Mouse (Mus musculus): ENCODE measurements at regions not wholly inside any gene's neighbourhood (a gene's known extent, or its start where the extent isn't known, plus 50 kb on each side); places are given as distances from the start of the nearest gene placed in this dataset.
A peak's percentile ranks its signal among the peaks of the same experiment; 100 is the strongest.
"Not testable (repeated sequence)": the region's sequence is repeated elsewhere in the genome, so short reads cannot be mapped to it uniquely, and the experiment has no call there.

DNA sequence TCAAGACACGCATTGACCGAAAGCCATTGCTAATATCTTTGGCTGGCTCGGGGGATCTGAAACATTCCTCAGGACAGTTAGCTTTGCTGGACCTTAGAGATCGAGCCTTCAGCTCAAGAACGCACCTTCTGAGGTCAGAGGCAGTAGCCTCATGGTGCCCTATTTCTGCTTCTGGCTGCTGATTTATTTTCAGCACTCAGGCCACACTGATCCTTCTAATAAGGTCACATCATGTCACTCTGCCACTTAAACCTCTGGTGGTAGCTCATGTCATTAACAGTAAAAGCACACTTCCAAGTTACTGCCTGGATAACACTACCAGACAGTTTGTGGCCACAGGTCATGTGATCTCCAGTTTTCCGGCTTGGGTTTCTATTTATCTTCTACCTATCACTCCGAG, 325.9 kb upstream of the Tmpo start:
- intact Hi-C loops (cut with DNase I): no loop called here

DNA sequence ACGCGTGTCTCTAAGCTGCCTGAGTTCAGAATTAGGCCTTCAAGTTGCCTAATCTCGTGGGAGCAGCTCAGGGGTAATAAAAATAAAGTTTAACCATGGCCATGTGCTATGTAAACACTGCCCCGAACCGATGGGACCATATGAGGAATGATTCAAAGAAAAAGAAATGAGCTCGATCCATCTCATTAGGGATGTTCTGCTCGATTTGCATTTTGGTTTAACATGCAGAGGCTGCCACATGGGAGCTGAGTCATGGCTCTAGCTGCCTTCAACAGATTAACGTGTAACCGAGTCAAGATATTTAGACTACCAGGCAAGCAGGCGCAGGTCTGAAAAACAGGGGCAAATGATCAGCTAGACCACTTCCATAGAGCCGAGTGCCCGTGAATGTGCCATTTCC, 323.8 kb upstream of the Tmpo start:
- intact Hi-C loops (cut with DNase I): no loop called here
- DNase-seq: no peak

More for the DNA sequence above, 325.9 kb upstream of the Tmpo start:
- peak; percentile 2 to 43 for DNase-seq

- intact Hi-C loops (cut with DNase I): no loop called here
- no peak for DNase-seq
Measured at GRCm38 (mm10) chr10:91498543-91498942, 317.4 kb upstream of the Tmpo start.

DNA sequence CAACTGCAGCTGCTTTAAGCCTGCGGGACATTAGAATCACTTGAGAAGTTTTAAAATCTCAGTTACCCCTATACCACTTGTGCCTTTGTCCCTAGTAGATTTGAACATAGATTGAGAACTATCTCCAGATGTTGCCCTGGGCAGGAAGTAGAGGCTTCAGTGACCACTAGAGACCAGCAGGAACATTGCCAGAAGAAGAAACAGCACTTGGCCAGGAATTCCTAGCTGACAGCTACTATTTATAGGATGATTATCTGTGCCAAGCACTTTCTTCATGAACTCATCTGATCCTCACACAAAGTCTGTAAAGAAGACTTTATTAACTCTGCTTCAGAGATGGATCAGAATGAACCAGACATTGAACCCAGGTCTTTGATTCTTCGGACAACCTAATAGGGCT, 283.6 kb upstream of the Tmpo start:
- intact Hi-C loops (cut with DNase I): no loop called here

DNA sequence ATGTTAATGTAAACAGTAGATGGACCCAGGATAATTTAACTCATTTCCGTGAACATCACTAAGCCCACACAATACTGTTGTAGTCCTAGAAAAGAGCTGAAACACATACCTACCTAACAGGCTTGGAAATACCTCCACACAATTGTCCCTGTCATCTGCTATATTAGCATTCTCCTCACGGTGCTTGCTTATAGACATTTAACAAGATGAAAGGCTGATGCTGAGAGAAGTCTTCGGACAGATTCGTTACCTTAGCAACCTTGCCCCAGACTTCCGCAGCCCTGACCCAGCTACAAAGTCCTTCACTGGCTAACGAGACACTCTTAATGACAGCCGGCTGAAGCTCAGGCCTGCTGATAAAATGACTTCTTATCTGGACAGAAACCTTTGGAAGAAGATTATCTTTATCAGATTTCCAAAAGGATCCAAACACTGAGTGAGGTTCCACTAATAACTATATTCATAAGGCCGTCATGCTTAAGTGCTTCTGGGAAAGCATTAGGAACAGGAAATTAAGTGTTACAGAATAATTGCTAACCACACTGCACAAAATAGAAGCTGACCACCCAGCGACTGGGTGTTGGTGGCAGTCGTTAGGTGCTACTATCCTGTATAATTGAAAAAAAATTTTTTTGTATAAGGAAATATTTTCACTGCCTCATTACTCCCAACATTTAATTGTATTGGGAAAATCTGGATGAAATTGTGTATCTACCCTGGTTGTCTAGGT, 267.0 kb upstream of the Tmpo start:
- intact Hi-C loops (cut with DNase I): no loop called here

More for the DNA sequence above, 283.6 kb upstream of the Tmpo start:
- DNase-seq: peak in 1 of 2 experiments; percentile 20

DNA sequence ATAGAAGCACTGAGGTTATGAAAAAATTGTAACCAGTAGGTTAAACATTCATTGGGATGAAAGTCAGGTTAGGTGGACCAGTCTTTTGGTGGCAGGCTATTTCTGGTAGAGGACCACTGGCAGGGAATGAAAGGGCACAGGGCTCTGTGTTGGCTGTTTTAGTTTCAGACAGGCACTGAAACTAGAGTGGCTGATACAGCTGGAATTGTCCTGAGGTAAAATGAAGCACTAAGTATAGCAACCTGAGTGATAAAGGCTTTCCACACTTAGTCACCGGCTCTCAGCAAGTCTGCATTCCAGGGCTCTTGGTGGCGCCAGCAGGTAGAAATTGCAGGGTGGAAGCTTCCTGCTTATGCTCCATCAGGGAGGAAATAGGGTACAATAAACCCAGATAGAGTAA, 262.2 kb upstream of the Tmpo start:
- intact Hi-C loops (cut with DNase I): no loop called here
- peak; percentile 19 to 37 for DNase-seq

More for the DNA sequence above, 267.0 kb upstream of the Tmpo start:
- DNase-seq: no peak

- DNase-seq: no peak
- intact Hi-C loops (cut with DNase I): no loop called here
Measured at GRCm38 (mm10) chr10:91440051-91440450, 258.9 kb upstream of the Tmpo start.

DNA sequence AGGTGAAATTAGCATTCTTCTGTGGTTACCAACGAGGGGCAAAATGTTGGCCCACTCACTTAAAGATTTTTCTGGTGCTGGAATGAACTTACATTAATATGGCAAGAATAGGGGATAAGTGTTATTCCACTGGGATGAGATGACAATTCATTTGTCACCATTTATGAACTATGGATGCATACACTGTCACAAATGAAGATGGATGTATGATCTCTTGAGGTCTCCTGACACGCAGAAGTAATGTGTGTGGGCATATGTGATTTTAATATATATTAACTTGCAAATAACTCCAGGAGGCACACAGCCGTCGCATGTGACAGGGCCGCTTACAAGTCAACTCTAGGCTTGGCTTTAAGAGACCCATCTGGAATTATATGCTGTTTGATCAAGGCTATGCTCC, 256.8 kb upstream of the Tmpo start:
- intact Hi-C loops (cut with DNase I): no loop called here
- no peak for DNase-seq

GRCm38 (mm10) chr10:91436091-91436569, 255.0 kb upstream of the Tmpo start:
- no peak for DNase-seq

DNA sequence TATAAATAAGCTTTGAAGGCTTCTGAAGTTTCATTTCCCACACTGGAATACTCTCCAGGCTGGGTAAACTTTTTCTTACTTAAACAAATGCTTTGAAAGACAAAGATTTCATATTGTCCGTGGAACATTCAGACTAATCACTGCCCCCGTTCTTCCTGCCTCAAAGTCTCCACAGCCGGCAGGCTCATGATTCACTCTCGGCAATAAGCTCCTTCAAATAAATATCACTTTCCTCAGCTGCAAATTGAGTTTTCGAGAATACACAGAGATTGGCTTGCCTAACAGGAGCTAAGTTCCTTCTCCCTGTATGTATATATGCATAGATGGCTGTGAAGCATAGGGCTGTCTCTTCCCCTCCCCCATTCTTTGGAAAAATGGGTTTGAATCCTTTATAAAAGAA, 249.2 kb upstream of the Tmpo start:
- intact Hi-C loops (cut with DNase I): no loop called here
- DNase-seq: no peak

More at GRCm38 (mm10) chr10:91436091-91436569, 255.0 kb upstream of the Tmpo start:
- intact Hi-C loops (cut with DNase I): no loop called here

- DNase-seq: no peak
- intact Hi-C loops (cut with DNase I): no loop called here
Measured at GRCm38 (mm10) chr10:91426584-91426983, 245.5 kb upstream of the Tmpo start.

- DNase-seq; intact Hi-C loops (cut with DNase I): not testable (repeated sequence)
Measured at GRCm38 (mm10) chr10:91425625-91426385, 244.7 kb upstream of the Tmpo start.

GRCm38 (mm10) chr10:91424786-91425185, 243.7 kb upstream of the Tmpo start:
- intact Hi-C loops (cut with DNase I): no loop called here

DNA sequence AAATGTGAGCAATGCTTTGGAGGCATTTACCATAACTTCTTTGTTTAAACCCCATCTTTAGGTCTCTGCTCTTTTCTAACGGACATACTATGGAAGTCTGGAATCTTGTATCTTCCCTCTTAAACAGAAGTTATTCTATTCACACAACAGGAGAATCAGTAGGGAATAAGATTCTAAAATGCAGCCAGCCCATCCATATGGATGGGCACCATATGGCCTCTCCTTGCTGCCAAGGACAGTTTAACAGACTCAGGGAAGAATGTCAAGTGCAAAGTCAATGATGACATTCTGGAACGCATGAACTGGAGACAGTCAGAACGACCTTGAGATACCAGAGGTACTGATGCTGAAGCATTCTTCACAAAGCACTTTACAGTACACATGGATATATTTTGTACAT, 206.1 kb upstream of the Tmpo start:
- DNase-seq: no peak
- intact Hi-C loops (cut with DNase I): no loop called here

More at GRCm38 (mm10) chr10:91424786-91425185, 243.7 kb upstream of the Tmpo start:
- DNase-seq: no peak

- DNase-seq: peak; percentile 23 to 51
- intact Hi-C loops (cut with DNase I): no loop called here
Measured at GRCm38 (mm10) chr10:91384372-91384771, 203.3 kb upstream of the Tmpo start.

GRCm38 (mm10) chr10:91376683-91377082, 195.6 kb upstream of the Tmpo start:
- intact Hi-C loops (cut with DNase I): no loop called here
- no peak for DNase-seq

- intact Hi-C loops (cut with DNase I): no loop called here
- no peak for DNase-seq
Measured at GRCm38 (mm10) chr10:91367488-91367887, 186.4 kb upstream of the Tmpo start.

DNA sequence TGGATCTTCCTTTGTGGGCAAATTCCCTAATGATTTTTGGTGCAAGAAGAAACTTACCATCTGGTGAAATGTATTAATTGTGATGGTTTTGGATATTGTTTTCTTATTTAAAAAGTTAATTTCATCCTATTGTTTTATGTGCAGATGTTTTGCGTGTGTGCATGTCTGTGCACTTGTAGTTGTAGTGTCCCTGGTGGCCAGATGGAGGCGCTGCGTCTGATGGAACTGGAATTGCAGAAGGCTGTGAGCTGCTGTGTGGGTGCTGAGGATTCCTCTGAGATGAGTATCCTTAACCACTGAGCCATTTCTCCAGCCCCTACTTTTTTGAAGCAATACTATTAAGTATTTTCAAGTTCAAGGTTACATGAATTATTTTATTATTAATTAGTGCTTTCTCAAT, 181.5 kb upstream of the Tmpo start:
- intact Hi-C loops (cut with DNase I): no loop called here
- DNase-seq: no peak

DNA sequence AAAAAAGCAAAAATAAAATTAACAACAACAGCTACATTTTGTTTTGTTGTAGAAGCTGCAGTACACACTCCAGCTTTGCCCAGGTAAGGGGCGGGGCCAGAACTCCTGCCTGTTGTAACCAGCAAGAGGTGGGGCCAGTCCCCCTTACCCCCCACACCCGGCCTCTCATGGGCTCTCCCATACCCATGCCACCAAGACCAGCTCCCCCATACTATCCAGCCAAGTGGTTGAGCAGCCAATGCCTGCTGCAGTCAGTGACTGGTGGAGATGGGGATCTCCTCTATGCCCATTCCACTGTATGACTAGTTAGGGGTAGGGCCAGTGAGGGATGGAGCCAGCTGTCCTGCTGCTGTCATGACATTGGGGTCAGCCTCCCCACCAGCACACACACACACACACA, 180.5 kb upstream of the Tmpo start:
- intact Hi-C loops (cut with DNase I): no loop called here
- no peak for DNase-seq

GRCm38 (mm10) chr10:91345465-91345864, 164.3 kb upstream of the Tmpo start:
- intact Hi-C loops (cut with DNase I): no loop called here
- no peak for DNase-seq

DNA sequence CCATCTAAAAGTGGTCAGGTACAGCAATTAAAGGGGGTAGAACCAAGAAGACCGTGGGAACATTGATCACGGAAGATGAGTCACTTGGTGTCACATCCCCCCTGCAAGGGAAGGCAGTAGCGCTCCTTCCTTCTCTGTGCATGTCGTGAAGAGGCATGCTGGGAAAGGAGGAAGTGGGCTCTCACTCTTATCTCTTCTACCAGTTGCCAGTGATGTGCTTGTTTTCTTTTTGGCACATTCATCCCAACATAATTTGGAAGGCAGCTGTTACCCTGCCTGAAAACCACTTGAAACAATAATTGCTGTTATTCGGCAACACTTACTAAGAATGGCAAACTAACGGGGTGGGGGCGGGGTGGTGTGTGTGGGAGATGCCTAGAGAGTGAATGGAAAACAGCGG, 161.0 kb upstream of the Tmpo start:
- no peak for DNase-seq
- intact Hi-C loops (cut with DNase I): no loop called here

GRCm38 (mm10) chr10:91339361-91339760, 158.2 kb upstream of the Tmpo start:
- no peak for DNase-seq
- intact Hi-C loops (cut with DNase I): no loop called here

All from heart, postnatal 14 days (tissue).